Mouse (Mus musculus) gastrocnemius, postnatal 4 days (tissue): Measurements from ENCODE around the gene Gm3239. TPM values are rescaled to one million over a fixed set of nuclear protein-coding genes. Genes with fewer than 3 reads are reported as not detected.
"Not testable (repeated sequence)": the region's sequence is repeated elsewhere in the genome, so short reads cannot be mapped to it uniquely, and the experiment has no call there.

Source experiments
- DNase-seq, 2 experiments: peaks; one replicate each; pipeline ENCODE4 v3.0.0; 2021 to 2022; ENCODE audit warnings: low spot score in 2 of 2, mixed read lengths in 2 of 2
- long read RNA-seq, 2 experiments: library from polyadenylated mRNA; stranded (forward); transcript quantifications; one replicate each; pipeline ENCODE4 v2.0.0; 2021
- total RNA-seq, 2 experiments: library from RNA; stranded (reverse); gene quantifications; 2 replicates each; pipeline ENCODE4 v1.2.3; 2021

The Gm3239 gene
- total RNA-seq, result not detected
- long read RNA-seq, experiment 1, result 0 reads
- long read RNA-seq, experiment 2, result 0 reads

DNA sequence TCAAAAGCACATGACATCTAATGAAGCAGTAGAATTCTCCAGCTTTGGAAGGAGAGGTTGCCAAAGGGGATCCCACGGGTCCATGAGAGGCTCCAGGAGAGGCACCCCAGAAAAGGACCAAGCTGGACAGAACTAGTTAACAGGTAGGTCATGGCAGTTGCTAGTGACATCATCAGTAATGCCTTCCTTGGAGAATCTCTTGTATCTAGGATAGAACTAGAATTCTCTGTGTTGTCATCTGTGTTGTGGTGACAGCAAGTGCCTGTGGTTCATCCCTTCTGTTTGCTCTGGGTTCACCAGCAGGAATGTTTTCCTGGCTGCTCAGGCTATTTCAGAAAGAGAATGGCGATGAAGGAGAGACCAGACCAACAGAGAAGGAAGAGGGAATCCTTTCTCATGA lies at the start of gene Gm3239:
TSS of gene Gm3239 (plus strand) at position 301 of the 400 bp plus-strand sequence.
- DNase-seq, result not testable (repeated sequence)

DNA sequence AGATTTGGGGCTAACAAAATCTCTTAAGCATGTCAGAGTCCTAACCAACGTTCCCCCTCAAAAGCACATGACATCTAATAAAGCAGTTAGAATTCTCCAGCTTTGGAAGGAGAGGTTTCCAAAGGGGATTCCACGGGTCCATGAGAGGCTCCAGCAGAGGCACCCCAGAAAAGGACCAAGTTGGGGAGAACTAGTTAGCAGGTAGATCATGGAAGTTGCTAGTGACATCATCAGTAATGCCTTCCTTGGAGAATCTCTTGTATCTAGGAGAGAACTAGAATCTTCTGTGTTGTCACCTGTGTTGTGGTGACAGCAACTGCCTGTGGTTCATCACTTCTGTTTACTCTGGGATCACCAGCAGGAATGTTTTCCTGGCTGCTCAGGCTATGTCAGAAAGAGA lies 31.9 kb upstream of the Gm3239 start, which contains the start of gene Gm8159:
TSS of gene Gm8159 (plus strand) at position 301 of the 400 bp plus-strand sequence.
- DNase-seq, result not testable (repeated sequence)

DNA sequence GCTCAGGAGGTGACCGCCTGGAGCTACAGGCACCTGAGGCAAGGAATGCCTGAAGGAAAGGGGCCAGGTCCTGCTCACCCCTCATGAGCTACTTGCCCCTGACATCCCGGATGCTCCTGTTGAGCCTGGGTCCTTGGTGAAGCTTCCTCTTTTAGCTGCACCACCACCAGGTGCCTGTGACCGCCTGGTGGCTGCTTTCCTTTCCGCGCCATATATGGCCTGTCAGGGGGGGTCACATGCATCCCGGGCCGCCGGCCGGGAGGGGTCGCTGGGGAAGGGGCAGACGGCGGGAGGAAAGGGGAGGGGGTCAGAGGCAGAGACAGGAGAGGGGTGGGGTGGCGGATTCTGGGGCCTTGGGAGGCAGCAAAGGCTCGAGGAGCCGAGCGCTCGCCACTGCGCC lies 14.7 kb upstream of the Gm3239 start:
- DNase-seq, result not testable (repeated sequence)

- not testable (repeated sequence) for DNase-seq
Measured at GRCm38 (mm10) chr14:4650324-4650723, 13.7 kb upstream of the Gm3239 start.

DNA sequence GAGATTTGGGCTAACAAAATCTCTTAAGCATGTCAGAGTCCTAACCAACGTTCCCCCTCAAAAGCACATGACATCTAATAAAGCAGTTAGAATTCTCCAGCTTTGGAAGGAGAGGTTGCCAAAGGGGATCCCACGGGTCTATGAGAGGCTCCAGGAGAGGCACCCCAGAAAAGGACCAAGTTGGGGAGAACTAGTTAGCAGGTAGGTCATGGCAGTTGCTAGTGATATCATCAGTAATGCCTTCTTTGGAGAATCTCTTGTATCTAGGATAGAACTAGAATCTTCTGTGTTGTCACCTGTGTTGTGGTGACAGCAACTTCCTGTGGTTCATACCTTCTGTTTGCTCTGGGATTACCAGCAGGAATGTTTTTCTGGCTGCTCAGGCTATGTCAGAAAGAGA lies 44.9 kb downstream of the Gm3239 start, which contains the start of gene Gm7876:
TSS of gene Gm7876 (plus strand) at position 301 of the 400 bp plus-strand sequence.
- not testable (repeated sequence) for DNase-seq

Other genes with a start within 250 kb of the Gm3239 start
- gene Gm3164, start 248.7 kb upstream of the Gm3239 start, total RNA-seq, result under 1 TPM in 1 of 2 experiments, not detected in 1; 0.71 TPM
- not detected for gene Gm3173, start 233.2 kb upstream of the Gm3239 start, total RNA-seq
- gene Gm3182, start 182.4 kb upstream of the Gm3239 start, total RNA-seq, result under 1 TPM in 1 of 2 experiments, not detected in 1; 0.37 TPM
- not detected for gene Gm3047, start 108.8 kb upstream of the Gm3239 start, total RNA-seq
- gene Gm8159, start 31.8 kb upstream of the Gm3239 start, total RNA-seq, result not detected
- gene Gm7876, start 45.0 kb downstream of the Gm3239 start, total RNA-seq, result not detected
- under 1 TPM; 0.25 to 0.62 TPM for gene Gm3252, start 62.6 kb downstream of the Gm3239 start, total RNA-seq
- gene Gm9602, start 112.1 kb downstream of the Gm3239 start, total RNA-seq, result not detected
- gene Gm3269, start 173.9 kb downstream of the Gm3239 start, total RNA-seq, result not detected
- 1 to 10 TPM; 6.1 to 8.6 TPM for gene Gm3264, start 191.4 kb downstream of the Gm3239 start, total RNA-seq
- gene Gm3278, start 228.2 kb downstream of the Gm3239 start, total RNA-seq, result not detected